Mouse (Mus musculus): ENCODE measurements around the gene Olfr172. TPM values are rescaled to one million over a fixed set of nuclear protein-coding genes. Genes with fewer than 3 reads are reported as not detected.

The Olfr172 gene
- not detected for polyA plus RNA-seq (2021)

DNA sequence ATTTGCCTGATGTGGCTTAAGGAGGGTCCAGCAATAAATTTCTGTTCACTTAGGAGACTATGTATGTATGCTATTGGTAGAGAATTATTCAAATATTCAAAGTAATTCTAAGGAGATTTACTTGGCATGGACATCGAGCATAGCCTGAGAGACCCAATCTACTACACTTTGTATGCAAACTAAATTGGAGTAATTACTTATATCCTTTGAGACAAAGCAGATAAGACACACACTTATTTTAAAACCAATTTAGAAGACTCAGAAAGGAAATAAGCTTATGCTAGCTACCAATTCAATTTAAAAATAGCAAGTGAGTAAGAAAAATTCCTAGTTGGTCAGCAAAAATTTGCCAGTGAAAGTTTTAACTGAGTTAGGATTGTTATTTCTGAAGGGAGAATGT, at the start of gene Olfr172:
Gene Olfr172 (minus strand): TSS at position 101 of the 400 bp plus-strand sequence.
- no peak for TF ChIP-seq CTCF (IDR thresholded peaks at IDR 0.05)
- DNase-seq (ENCODE audit: low read depth, low spot score) = no peak
- no peak for ATAC-seq
- POLR2A ChIA-PET = no interaction called here
- in situ Hi-C loops (cut with MboI; ENCODE audit: low pct_unique_long_range_greater_than_20kb) = loop anchor here (25.0 kb wide), 1 partner anchor 624 kb away; no protein-coding TSS in a partner anchor
- H3K27me3 ChIP-seq = peaks cover 37% of the 10 kb centered on the region
- CTCF ChIA-PET = no interaction called here

DNA sequence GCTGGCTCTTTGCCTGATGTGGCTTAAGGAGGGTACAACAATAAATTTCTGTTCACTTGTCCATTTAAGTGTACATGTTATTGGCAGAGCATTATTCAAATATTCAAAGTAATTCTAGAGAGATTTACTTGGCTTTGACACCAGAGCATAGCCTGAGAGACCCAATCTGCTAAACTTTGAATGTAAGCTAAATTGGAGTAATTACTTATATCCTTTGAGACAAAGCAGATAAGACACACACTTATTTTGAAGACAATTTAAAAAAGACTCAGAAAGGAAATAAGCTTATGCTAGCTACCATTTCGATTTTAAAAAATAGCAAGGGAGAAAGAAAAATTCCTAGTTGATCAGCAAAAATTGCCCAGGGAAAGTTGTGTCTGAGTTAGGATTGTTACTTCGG, 37.2 kb upstream of the Olfr172 start, which contains the start of gene Olfr173:
Gene Olfr173 (minus strand): TSS at position 101 of the 400 bp plus-strand sequence.
- in situ Hi-C loops (cut with MboI; ENCODE audit: low pct_unique_long_range_greater_than_20kb) = loop anchor here (5.0 kb wide), 1 partner anchor 48 kb away; no protein-coding TSS in a partner anchor
- ATAC-seq (no peak), DNase-seq (ENCODE audit: low read depth, low spot score) (no peak)
- POLR2A ChIA-PET = no interaction called here
- peaks cover 11% of the 10 kb centered on the region for H3K27me3 ChIP-seq
- CTCF ChIA-PET = no interaction called here
- TF ChIP-seq CTCF (IDR thresholded peaks at IDR 0.05) = no peak

DNA sequence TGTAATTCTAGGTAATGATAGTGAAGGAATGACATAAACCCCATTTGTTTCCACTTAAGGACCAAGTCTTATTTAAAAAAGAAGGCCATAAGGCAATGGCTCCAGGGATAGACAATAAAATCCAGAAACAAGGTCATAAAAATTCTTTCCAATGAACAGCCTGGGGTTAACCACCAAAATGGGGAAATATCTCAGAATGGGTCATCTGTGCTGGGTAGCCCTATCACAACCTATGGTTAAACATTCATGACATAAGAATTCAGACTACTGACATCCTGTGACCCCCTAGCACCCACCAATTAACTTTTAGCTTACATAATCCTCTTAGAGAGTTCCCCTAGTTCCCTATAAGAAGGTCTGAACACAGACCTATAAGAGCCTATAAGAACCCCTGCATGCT, 6.8 kb downstream of the Olfr172 start:
- H3K27me3 ChIP-seq = peaks cover 24% of the 10 kb centered on the region
- no peak for ATAC-seq
- ChIA-PET POLR2A (no interaction called here), CTCF (no interaction called here)
- no peak for TF ChIP-seq CTCF (IDR thresholded peaks at IDR 0.05)
- no peak for DNase-seq (ENCODE audit: low read depth, low spot score)
- in situ Hi-C loops (cut with MboI; ENCODE audit: low pct_unique_long_range_greater_than_20kb) = loop anchor here (25.0 kb wide), 1 partner anchor 631 kb away; no protein-coding TSS in a partner anchor

DNA sequence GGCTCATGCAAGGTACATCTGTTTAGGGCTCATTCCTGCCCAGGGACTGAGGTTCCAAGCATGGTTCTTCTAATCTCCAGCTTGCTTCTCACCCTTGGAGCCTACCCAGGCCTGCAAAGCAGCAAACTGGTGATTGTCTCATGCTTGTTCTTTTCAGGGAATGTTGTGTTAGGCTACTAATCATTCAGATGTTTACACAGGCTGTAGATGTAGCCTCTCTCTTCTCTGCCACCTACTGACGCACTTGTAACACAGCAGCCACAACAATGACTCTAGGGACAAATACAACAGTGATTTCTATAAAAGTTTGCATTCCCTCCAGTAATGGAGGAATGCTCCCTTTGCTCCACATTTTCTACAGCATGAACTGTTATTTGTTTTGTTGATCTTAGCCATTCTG, 11.7 kb downstream of the Olfr172 start:
- in situ Hi-C loops (cut with MboI; ENCODE audit: low pct_unique_long_range_greater_than_20kb) = loop anchor here (5.0 to 25.0 kb wide), 3 partner anchors 51 to 636 kb away; partner anchors contain the start of gene Olfr173
- TF ChIP-seq CTCF (IDR thresholded peaks at IDR 0.05) = peak; percentile 49
- ATAC-seq (peak; percentile 89), DNase-seq (ENCODE audit: low read depth, low spot score) (no peak)
- H3K27me3 ChIP-seq = peaks cover 8% of the 10 kb centered on the region
- CTCF ChIA-PET = interaction anchor here (2.4 kb wide), 1 partner anchor 13 kb away, joined by 5 read pairs; no protein-coding TSS in a partner anchor
- POLR2A ChIA-PET = interaction anchor here (0.5 kb wide), 1 partner anchor 83 kb away, joined by 3 read pairs; no protein-coding TSS in a partner anchor

DNA sequence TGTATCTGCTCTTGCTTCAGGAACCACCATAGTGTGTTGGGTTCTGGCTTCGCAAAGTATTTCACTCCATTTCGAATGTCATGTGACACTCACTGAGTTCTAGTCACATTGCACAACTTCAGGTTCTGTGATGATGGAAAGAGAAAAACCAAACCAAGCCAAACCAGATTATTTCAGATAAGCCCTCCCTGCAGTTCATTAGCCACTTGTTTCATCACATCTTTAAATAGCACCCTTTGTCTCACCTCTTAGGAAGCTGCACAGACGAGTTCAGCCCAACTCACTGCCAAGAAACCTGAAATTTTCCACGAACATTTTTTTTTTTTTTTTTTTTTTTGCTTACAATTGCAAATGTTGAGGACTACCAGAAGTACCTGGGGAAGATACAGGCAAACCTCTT, 16.3 kb downstream of the Olfr172 start:
- ATAC-seq = peak; percentile 29
- ChIA-PET POLR2A (no interaction called here), CTCF (no interaction called here)
- TF ChIP-seq CTCF (IDR thresholded peaks at IDR 0.05) = no peak
- no peak for DNase-seq (ENCODE audit: low read depth, low spot score)
- no peaks in the 10 kb centered on the region for H3K27me3 ChIP-seq
- in situ Hi-C loops (cut with MboI; ENCODE audit: low pct_unique_long_range_greater_than_20kb) = no loop called here

DNA sequence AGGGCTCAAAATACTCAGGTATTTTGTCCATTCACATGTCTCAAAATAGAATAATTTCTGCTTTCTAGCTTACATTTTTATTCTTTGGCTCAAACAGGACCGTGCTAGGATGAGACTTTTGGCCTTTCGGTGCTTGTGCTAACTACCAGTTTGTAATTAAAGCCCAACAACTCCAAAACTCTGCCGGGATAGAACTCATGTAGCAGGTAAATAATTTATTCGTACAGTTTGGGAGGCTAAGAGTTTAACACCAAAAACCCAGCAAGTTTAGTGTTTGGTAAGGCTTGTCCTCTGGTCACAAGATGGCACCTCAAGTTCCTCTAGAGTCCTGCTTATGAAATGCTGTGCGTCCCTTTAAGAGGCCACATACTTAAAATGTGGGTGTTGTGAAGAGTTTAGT, 22.2 kb downstream of the Olfr172 start:
- no peaks in the 10 kb centered on the region for H3K27me3 ChIP-seq
- ATAC-seq (no peak), DNase-seq (ENCODE audit: low read depth, low spot score) (no peak)
- TF ChIP-seq CTCF (IDR thresholded peaks at IDR 0.05) = no peak
- CTCF ChIA-PET = no interaction called here
- POLR2A ChIA-PET = no interaction called here
- in situ Hi-C loops (cut with MboI; ENCODE audit: low pct_unique_long_range_greater_than_20kb) = no loop called here

DNA sequence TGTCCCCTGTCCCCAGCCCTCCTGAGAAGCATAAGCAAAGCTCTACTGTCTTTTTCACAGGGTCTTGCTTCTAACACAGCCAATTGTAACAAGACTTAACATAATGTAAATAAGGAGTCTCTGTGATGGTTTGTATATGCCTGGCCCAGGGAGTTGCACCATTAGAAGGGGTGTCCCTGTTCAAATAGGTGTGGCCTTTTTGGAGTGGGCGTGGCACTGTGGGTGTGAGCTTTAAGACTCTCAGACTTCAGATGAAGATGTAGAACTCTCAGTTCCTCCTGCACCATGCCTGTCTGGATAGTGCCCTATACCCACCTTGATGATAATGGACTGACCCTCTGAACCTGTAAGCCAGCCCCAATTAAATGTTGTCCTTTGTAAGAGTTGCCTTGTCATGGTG, 24.2 kb downstream of the Olfr172 start:
- H3K27me3 ChIP-seq = no peaks in the 10 kb centered on the region
- POLR2A ChIA-PET = no interaction called here
- DNase-seq (ENCODE audit: low read depth, low spot score) = no peak
- in situ Hi-C loops (cut with MboI; ENCODE audit: low pct_unique_long_range_greater_than_20kb) = loop anchor here (10.0 kb wide), 1 partner anchor 264 kb away; no protein-coding TSS in a partner anchor
- CTCF ChIA-PET = interaction anchor here (1.0 to 1.5 kb wide), 3 partner anchors 11 to 43 kb away, joined by 3 to 5 read pairs (median 3); no protein-coding TSS in a partner anchor
- no peak for TF ChIP-seq CTCF (IDR thresholded peaks at IDR 0.05)
- ATAC-seq = no peak

DNA sequence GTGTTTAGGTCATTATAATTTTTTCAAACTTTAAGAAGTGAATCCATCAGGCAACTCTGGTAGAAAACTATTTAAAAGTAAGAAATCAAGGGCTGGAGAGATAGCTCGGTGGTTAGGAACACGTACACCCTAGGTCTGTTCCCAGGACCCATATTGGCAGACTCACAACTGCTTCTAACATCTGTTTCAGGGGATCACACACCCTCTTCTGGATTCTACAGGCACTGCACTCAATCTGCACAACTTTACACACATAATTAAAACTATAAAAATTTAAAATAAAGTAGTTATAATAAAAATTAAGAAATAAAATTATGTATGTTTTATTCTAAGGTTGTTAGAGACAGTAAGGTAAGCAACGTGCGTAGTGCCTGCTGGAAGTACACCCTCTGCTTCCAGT, 24.8 kb downstream of the Olfr172 start:
- in situ Hi-C loops (cut with MboI; ENCODE audit: low pct_unique_long_range_greater_than_20kb) = loop anchor here (10.0 kb wide), 1 partner anchor 263 kb away; no protein-coding TSS in a partner anchor
- peak; percentile 50 for TF ChIP-seq CTCF (IDR thresholded peaks at IDR 0.05)
- ATAC-seq = no peak
- ChIA-PET CTCF (interaction anchor here (1.4 to 1.5 kb wide), 3 partner anchors 12 to 282 kb away, joined by 3 to 5 read pairs (median 3); no protein-coding TSS in a partner anchor), POLR2A (no interaction called here)
- DNase-seq (ENCODE audit: low read depth, low spot score) = no peak
- H3K27me3 ChIP-seq = no peaks in the 10 kb centered on the region

DNA sequence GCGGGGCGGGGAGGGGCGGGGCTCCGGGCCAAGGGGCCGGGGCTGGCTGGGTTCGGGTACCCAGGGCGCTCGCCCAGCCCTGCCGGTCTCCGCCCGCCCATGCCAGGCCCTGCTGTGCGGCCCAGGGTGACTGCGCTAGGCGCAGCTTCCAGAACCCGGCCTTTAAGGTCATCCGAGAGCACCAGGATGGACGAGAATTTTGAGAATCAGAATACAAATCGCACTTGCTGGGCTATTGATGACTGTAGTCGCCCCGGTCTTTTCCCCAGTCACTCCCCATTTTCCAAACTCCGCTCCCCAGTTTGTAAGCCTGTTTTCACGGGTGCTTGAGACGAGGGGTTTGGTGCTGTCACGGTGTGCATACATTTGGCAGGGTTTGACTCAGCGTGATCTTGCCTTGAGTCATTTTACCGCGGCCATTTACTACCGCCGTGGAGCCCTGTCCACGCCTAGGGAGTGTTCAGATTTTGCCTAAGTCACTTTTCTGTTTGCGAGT, 34.8 kb downstream of the Olfr172 start:
- peak; percentile 80 for ATAC-seq
- POLR2A ChIA-PET = interaction anchor here (1.7 kb wide), 1 partner anchor 59 kb away, joined by 3 read pairs; no protein-coding TSS in a partner anchor
- no peak for DNase-seq (ENCODE audit: low read depth, low spot score)
- CTCF ChIA-PET = interaction anchor here (0.7 kb wide), 1 partner anchor 12 kb away, joined by 3 read pairs; no protein-coding TSS in a partner anchor
- peaks cover 21% of the 10 kb centered on the region for H3K27me3 ChIP-seq
- in situ Hi-C loops (cut with MboI; ENCODE audit: low pct_unique_long_range_greater_than_20kb) = loop anchor here (5.0 kb wide), 1 partner anchor 51 kb away; no protein-coding TSS in a partner anchor
- TF ChIP-seq CTCF (IDR thresholded peaks at IDR 0.05) = no peak

DNA sequence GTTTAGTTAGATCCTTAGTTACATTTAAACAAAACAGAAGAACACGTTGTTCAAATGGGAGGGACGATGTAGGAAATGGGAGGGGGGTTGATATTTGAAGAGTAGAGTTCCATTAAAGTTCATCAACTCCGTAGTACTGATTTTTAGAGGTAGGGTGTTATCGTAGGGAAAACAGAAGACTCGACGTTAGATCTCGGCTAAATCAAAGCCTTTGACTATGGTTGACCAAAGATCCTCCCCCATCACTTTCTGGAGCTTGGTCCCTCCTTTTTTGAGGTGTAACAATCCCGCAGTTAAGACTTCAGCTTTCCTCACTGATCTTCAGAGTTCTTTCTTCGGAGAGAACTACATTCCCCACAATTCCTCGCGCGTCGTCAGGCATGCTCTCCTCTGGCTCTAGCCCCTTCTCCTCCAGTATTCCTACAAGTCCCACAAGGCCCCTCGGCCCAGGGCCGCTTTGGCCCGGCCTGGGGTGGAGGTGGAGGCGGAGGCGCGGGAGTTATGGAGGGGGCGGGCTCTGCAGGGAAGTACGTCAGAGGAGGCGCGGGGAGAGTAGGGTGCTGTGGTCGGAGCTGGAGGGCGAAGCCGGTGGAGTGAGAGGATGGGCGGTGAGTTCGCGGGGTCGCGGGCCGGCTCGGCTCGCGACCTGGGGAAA, 35.4 kb downstream of the Olfr172 start, which contains the start of gene Cldnd1:
Gene Cldnd1 (plus strand): TSS at position 434 of the 655 bp plus-strand sequence.
- peak; percentile 100 for ATAC-seq
- POLR2A ChIA-PET = interaction anchor here (1.7 kb wide), 1 partner anchor 58 kb away, joined by 3 read pairs; no protein-coding TSS in a partner anchor
- no peak for TF ChIP-seq CTCF (IDR thresholded peaks at IDR 0.05)
- peaks cover 27% of the 10 kb centered on the region for H3K27me3 ChIP-seq
- peak; percentile 63 for DNase-seq (ENCODE audit: low read depth, low spot score)
- CTCF ChIA-PET = interaction anchor here (0.7 kb wide), 1 partner anchor 11 kb away, joined by 3 read pairs; no protein-coding TSS in a partner anchor
- in situ Hi-C loops (cut with MboI; ENCODE audit: low pct_unique_long_range_greater_than_20kb) = loop anchor here (5.0 kb wide), 1 partner anchor 50 kb away; no protein-coding TSS in a partner anchor

All from Patski (cell line).